Mouse (Mus musculus): ENCODE measurements around the gene Dhx38.
A peak's percentile ranks its signal among the peaks of the same experiment; 100 is the strongest.

Dhx38 gene

GRCm38 (mm10) chr8:109565498-109566333 lies at the start of gene Dhx38, which contains the start of gene Txnl4b:
TSS of gene Dhx38 (minus strand) at chr8:109565861.
TSS of gene Txnl4b (plus strand) at chr8:109565892.
- DNase-seq, result peak; percentile 98

GRCm38 (mm10) chr8:109614243-109615210 lies 48.9 kb upstream of the Dhx38 start, which contains the start of gene Pkd1l3:
TSS of gene Pkd1l3 (plus strand) at chr8:109614517.
- DNase-seq, result peak; percentile 9

DNA sequence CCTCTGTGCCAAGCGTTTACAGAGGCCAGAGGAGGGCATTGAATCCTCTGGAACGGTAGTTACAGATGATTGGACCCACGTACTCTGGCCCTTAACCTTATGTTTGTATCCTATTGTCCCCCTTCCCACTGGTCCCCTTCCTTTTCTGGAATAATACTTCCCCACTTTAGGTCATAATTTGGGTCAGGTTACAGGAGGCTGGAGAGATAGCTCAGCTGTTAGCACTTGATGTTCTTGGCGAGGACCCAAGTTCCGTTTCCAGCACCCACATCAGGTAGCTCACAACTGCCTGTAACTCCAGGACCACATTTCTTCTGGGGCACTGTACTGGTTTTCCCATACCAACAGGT lies 43.5 kb upstream of the Dhx38 start:
- peak; percentile 12 for DNase-seq

DNA sequence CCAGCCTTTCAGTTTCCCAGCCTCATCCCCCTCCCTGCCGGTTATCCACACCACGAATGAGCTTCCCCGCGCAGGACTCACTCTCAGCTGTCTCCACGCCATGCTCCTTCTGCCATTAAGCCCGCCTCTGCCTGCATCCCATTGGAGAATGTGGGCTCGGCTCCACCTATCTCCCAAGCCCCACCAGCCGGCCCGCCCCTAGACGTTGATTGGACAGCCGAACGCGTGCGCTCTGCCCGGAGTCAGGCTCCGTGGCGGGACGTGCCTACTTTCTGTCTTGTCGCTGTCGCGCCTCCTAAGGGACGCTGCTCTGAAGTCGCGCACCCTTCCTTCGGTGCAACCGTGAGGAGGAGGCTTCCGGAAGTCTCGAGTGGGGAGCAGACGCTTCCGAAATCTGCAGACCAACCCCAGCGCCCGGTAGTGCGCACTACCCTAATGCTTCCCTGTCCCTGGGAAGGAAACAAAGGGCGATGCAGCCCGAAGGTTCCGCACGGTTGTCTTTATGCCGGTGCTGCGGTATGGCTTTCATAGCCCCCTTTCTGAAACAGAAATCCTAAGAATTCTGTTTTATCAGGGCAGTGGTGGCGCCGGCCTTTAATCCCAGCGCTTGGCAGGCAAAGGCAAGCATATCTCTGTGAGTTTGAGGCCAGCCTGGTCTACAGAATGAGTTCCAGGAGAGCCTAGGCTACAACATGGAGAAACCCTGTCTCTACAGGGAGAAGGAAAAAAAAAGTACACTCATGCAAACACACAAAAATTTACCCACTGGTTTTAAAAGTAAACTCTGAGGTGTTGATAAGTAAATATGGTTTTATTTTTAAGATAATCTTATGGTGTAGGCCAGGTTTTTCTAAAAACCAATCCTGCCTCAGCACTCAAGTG lies 42.9 kb upstream of the Dhx38 start, which contains the start of gene Dhodh:
TSS of gene Dhodh (minus strand) at position 403 of the 882 bp plus-strand sequence.
- peak; percentile 96 for DNase-seq

DNA sequence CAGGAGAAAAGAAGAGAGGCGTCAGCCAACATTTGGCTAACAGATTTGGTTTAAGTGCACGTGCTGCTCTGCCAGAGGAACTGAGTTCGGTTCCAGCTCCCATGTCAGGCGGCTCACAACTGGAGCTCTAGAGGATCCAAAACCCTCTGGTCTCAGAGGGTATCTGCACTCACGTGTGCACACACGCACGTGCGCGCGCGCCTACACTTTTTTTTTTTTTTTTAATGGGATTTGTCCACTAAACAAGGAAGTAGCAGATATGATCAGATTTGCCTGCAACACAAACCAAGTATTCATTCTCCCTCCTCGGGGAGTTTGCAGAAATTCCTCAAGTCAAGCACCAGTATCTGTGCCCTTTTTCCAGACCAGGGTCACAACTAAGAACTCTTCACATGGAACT lies 42.0 kb upstream of the Dhx38 start:
- peak; percentile 17 for DNase-seq

DNA sequence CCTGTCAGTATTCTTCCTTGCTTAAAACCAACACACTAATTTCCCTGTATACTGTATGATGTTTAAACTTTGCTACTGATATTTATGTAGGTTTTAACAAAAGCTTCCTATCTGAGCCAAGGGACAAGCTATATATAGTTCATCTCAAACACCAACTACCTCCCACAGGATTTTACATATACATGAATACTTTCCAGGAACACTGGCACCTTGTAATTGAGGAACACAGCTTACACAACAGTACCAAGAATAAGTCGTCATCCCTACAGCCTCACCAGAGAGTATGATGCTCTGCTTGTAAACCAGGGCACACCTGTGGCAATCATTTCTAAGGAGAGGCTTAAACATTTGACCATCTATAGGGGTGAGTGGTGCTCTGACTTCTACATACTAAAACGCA lies 41.1 kb upstream of the Dhx38 start:
- no peak for DNase-seq

GRCm38 (mm10) chr8:109595854-109596253 lies 30.2 kb upstream of the Dhx38 start:
- DNase-seq, result peak; percentile 60

DNA sequence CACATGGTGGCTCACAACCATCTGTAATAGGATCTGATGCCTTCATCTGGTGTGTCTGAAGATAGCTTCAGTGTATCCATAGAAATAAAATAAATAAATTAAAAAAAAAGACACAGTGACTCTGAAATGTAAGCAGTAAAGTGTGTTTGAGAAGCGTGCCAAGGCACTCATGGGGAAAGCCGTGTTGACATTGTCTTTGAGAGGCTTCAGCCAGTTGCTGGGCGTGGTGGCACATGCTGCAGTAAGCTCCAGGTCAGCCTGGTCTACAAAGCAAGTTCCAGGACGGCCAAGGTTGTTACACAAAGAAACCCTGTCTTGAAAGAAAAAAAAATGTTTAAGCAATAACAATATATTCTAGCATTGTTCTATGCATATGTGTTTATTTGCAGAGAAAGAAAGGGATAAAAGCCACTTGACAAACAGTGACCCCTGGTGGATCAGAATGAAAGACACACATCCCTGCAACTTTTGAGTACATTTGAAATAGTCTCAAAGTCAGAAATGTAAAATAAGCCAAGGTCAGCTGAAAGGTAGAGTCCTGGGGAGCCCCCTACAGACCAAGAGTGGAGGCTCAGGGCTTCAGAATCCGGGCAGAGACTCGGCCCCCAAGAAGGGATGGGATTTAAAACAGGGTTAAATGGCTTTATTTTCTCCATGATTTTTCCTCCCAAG lies 27.6 kb upstream of the Dhx38 start:
- DNase-seq, result peak; percentile 47

DNA sequence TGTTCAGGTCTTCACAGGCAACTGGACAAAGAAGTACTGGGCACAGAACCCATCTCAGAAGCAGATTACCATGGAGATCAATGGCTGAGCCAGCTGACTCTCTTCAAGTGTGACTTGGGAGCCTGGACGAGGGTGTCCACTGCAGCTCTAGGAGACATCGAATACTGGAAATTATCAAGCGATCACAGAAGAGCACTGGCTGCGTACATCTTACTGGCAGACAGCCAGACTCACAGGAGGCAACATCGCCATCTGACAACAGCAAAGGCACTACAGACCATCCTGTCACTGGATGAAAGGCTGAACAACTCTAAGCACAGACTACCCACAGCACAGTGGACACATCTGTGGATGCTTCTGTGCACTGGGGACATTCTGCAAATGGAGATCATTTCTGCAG lies 26.5 kb upstream of the Dhx38 start:
- no peak for DNase-seq

GRCm38 (mm10) chr8:109591367-109591766 lies 25.7 kb upstream of the Dhx38 start:
- DNase-seq, result no peak

DNA sequence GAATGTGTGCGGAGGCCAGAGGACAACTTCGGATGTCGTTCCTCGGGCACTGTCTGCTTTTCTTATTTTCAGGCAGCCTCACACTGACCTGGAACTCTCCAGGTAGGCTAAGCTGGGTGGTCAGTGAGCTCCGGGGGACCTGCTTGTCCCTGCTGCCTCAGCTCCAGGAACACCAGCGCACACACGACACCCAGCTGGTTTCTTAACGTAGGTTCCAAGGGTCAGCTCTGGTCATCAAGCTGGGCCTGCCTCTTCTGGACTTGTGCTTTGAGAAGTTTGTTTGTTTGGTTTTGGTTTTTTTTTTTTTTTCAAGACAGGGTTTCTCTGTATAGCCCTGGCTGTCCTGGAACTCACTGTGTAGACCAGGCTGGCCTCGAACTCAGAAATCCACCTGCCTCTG lies 25.2 kb upstream of the Dhx38 start:
- no peak for DNase-seq

- no peak for DNase-seq
Measured at GRCm38 (mm10) chr8:109586972-109587504, 21.4 kb upstream of the Dhx38 start.

DNA sequence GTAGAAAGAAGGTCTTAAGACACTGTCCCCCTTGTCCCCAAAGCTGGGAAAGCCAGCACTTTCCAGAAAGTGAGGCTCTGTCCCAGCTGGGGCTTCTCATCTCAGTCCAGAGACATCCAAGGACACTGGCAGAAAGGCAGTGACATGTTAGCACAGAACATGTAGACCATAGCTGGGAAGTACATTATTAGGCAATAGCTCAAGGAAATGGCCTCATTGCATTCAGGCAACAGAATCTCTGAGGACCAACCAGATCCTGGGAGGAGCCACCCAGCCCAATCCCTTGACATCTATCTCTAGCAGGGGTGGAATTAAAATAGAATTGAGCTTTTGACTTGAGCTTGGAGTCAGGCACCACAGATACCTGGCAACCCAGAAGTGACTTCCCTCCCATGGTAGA lies 20.0 kb upstream of the Dhx38 start:
- DNase-seq, result no peak

GRCm38 (mm10) chr8:109584830-109585229 lies 19.2 kb upstream of the Dhx38 start:
- no peak for DNase-seq

DNA sequence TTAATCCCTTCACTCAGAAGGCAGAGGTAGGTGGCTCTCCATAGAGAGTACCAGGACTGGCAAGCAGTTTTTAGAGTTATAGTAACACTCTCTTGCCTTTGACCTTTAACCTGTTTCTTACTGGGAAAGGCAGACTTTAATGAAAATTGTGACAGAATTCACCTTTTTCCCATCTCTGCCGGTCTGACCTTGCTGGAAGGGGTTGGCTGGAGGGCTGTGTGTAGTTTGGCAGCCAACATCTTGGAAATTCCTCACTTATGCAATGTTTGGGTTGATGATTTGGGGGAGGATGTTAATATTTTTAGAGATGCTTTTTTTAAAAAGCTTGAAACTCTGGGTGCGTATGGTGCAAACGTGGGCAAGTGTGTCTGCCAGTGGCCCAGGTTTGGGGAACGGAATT lies 18.6 kb upstream of the Dhx38 start:
- DNase-seq, result no peak

DNA sequence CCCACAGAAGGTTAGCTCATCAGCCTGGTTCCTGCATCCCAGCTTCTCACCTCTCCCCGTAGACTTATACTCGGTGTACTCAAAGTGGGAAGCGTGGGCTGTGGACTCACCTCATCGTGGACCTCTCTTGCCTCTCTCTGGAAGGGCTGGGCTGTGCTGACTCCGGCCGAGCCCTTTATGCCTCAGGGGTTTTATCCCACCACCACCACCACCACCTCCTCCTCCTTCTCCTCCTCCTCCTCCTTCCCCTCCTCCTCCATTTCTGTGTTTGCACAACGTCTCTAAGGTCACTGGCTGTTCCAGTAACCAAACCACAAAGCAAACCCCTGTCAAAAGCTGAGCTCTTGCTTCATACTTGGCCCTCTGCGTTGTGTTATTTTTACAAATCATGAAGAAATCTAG lies 13.2 kb upstream of the Dhx38 start, which contains the start of gene Hp:
TSS of gene Hp (minus strand) at position 273 of the 402 bp plus-strand sequence.
- no peak for DNase-seq

DNA sequence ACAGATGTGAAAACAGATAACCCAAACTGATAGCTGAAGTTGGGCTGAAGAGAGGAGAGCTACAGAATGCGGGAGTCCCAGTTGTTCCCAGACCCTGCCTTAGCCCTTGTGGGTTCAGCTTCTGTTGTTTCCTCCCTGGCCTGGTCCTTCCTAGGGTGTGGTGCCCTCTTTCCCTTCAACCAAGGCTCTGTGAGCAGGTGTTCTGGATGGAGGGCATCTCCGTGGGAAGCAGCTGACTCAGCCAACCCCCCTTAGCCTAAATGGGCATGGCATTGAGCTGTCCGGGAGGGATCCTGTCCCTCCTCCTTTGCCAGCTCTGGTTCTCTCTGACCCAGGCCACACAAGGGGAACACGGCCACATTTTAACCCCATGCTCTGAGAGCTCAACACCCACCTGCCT lies 10.7 kb upstream of the Dhx38 start:
- DNase-seq, result no peak

DNA sequence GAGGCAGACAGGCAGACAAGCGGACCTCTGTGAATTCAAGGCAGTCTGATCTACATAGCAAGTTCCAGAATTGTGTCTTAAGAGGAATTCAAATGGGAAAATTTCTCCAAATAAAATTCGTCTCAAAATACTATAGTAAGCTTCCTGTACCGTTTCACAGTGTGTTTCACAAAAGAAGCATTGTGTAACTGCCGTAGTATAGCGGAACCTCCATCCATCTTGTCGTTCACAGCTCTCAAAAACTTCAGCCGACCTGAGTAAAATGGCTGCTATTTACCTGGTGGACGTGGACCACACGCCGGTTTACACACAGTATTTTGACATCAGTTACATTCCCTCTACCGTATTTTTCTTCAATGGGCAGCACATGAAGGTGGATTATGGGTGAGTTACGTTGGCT lies 5.5 kb upstream of the Dhx38 start:
- no peak for DNase-seq

DNA sequence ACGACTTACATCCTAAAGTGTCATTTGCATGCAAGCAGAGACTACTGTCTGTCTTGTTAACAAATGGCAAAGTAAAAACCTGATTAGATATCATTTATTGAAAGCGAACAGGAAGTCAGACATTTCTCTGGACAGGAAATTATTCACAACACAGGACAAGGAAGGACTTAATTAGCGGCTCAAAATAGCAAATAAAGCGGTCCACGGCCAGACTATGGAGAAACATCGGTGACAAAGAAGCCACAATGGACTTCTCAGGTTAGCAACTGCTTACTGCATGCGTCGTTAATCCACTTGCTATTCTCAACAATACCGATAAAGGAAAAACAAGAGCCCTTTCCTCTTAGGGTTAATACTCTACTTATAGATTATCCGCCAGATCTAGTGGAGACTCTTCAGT lies 895 bp downstream of the Dhx38 start:
- no peak for DNase-seq

DNA sequence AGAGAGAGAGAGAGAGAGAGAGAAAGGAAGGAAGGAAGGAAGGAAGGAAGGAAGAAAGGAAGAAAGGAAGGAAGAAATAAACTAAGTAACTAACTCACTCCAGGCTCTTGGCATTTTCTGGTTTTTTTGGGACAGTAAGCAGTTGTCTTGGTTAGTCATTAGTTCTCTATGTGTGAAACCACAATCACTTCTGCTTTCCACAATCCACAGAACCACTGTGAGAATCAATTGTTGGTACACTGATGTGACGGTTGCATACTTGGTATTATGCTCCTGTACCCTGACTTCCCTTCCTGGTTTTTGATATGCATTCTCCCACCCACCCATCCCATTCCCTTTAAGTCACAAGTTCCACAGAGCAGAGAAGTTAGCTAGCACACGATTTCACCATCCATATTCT lies 1.8 kb downstream of the Dhx38 start:
- DNase-seq, result no peak

DNA sequence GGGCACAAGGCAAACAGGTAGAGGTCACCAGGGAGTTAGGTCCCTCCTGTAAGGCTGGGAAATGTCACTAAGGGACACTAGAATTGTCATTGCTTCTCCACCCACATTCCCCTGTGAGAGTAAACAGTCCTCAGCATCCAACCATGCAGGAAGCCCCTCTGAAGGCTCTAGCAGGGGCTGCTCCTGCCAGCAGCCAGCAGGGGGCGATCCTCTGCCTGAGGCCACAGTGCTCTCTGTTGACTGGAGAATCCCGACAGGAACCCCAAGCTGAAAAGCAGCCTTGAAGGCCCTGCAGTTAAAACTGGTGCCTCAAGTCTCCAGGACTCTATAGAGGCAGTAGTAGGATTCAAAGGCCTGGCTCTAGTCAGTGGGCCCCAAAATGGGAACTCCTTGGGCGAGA lies 14.0 kb downstream of the Dhx38 start:
- DNase-seq, result peak; percentile 37

- no peak for DNase-seq
Measured at GRCm38 (mm10) chr8:109544049-109544448, 21.6 kb downstream of the Dhx38 start.

All from thymus, postnatal 14 days (tissue).